ENCODE assay signal across 9 mouse cellular contexts in the genomic region with DNA sequence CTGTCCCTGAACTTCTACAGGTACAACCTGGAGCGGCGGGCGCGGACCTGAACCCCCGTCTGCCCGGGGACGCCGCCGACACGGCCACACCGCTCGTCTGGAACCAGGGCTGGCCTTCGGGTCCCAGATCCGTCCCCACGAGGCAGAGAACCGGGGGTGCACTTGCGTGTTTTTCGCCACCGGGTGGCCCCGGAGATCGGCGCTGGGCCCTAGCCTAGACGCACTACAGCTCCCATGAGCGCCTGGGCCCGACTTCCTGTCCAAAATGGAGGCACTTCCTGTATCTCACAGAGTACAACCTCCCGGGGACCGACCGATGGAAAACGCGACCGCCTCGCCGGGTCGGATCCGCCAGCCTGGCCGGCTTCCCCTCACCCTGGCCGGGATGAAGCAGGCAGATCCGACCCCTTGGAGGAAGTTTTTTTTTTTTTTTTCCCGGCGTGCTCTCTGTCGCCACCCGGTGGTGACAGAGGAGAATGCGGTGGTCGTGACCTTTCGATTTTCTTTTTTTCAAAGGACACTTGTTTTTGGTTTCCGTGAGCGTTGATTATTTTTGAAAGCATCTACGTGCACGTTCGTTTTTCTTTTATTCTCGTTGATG. TPM values are rescaled to one million over a fixed set of nuclear protein-coding genes. Genes with fewer than 3 reads are reported as not detected.
A peak's percentile ranks its signal among the peaks of the same experiment; 100 is the strongest.
DNase-seq lines count a peak whose midpoint lies in the region; ATAC-seq lines count a peak whose summit lies in the region.
"Not testable (repeated sequence)": the region's sequence is repeated elsewhere in the genome, so short reads cannot be mapped to it uniquely, and the experiment has no call there.
"Had no signal": no experiment of that assay in that cellular context is flagged by ENCODE, and none has a peak within 500 bp of the region (broad histone marks: within the 10 kb centered on the region; RNA-seq: fewer than 3 reads in every experiment).

No protein-coding gene starts in this region.

- H3K4me2 ChIP-seq in hindbrain, embryonic 14.5 days (replicated peaks), result peak overlapping the region; percentile 28

- not testable (repeated sequence) for H3K27ac ChIP-seq in hindbrain, embryonic 14.5 days

- not testable (repeated sequence) for H3K4me1 ChIP-seq in hindbrain, embryonic 14.5 days (replicated peaks; ENCODE audit: control insufficient read depth, insufficient read depth, low read length)

- H3K9ac ChIP-seq in hindbrain, embryonic 14.5 days, result not testable (repeated sequence)

- WGBS in hindbrain, embryonic 14.5 days, result 70% methylated on average over 51 of the region's 51 CpGs

- not testable (repeated sequence) for H3K27me3 ChIP-seq in hindbrain, embryonic 14.5 days (ENCODE audit: control insufficient read depth, insufficient read depth, low read length)

- peaks cover 23% of the 10 kb centered on the region for H3K36me3 ChIP-seq in hindbrain, embryonic 14.5 days (replicated peaks; ENCODE audit: control insufficient read depth, insufficient read depth)

- H3K9me3 ChIP-seq in hindbrain, embryonic 14.5 days (ENCODE audit: control insufficient read depth, low read length), result peaks cover 40% of the 10 kb centered on the region

- peak overlapping the region; percentile 20 for H3K4me3 ChIP-seq in hindbrain, embryonic 14.5 days (replicated peaks; ENCODE audit: low read length)

- ATAC-seq in hindbrain, embryonic 14.5 days (ENCODE audit: low FRiP score), result peak; percentile 94

- DNase-seq in NIH3T3 (ENCODE audit: low read depth), result peak; percentile 91
- DNase-seq in cerebellum, postnatal 36 days, result peak; percentile 96 to 98
- DNase-seq in frontal cortex, postnatal 36 days (ENCODE audit: low spot score in 2 of 2), result peak; percentile 75 to 93
- peak; percentile 75 for DNase-seq in hindbrain, embryonic 14.5 days (ENCODE audit: low spot score)
- DNase-seq in layer of hippocampus, postnatal 36 days, result peak; percentile 80
- DNase-seq in lung, postnatal 14 days, result peak; percentile 98
- peak; percentile 87 for DNase-seq in retina, embryonic 14.5 days (ENCODE audit: low spot score)
- peak; percentile 95 to 96 for DNase-seq in urinary bladder, adult 18-20 months (ENCODE audit: low spot score in 2 of 2)

RNA-seq across cellular contexts. Expression of a gene that starts 10.1 kb away (rescaled TPM):
- not detected in 2 replicates for polyA plus RNA-seq in hindbrain, embryonic 14.5 days (2014; fragmentation: Nextera tagmentation; extraction: Ambion mirVana)
- total RNA-seq in layer of hippocampus, postnatal 36 days (2021), result not detected
- polyA plus RNA-seq: macrophage had no signal

RNA-seq across cellular contexts. Expression of a gene that starts 40.1 kb away (rescaled TPM):
- not detected in 2 replicates for polyA plus RNA-seq in hindbrain, embryonic 14.5 days (2014; fragmentation: Nextera tagmentation; extraction: Ambion mirVana)
- not detected for total RNA-seq in layer of hippocampus, postnatal 36 days (2021)
- polyA plus RNA-seq: macrophage had no signal
